Mouse (Mus musculus) ES-Bruce4 (cell line): Measurements from ENCODE around the gene Ehbp1l1.

Source experiments
- CTCF ChIP-seq: IDR thresholded peaks from one replicate; pipeline ENCODE4 v1.8.1; 2011; ENCODE audit warnings: low read depth, low read length
- POLR2A ChIP-seq: IDR thresholded peaks from one replicate; pipeline ENCODE4 v1.8.1; 2011; ENCODE audit warnings: low read length; ENCODE audit not compliant: insufficient read depth

DNA sequence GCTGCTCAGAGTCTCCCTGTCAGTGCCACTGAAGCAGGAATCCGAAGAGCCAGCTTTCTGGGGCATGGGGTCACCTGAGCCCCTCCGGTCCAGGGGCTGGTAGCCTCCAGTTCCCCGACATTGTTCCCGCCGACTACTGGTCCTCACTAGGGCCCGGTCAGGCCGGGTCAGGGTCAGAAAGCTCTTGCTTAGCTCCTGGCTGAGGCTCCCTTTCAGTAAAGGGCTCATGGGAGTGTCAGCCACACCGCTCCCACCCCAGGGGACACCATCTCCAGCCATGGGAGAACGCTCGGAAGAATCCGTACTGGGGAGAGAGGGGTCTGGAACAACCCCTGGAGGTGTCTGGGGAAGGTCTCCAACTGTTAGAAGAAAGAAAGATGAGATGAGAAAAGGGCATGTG, 40.3 kb downstream of the Ehbp1l1 start:
- TF ChIP-seq POLR2A (no peak), CTCF (no peak)
